In genomic region chr12:52671436-52671835, GRCm38 (mm10) we compare ENCODE assay signal across 8 mouse cellular contexts. TPM values are rescaled to one million over a fixed set of nuclear protein-coding genes. Genes with fewer than 3 reads are reported as not detected.
DNase-seq lines count a peak whose midpoint lies in the region; ATAC-seq and TF ChIP-seq lines count a peak whose summit lies in the region.

No protein-coding gene starts in this region.

- DNase-seq in brain, embryonic 14.5 days (ENCODE audit: low read depth), result peak; percentile 87
- DNase-seq in gastrocnemius, postnatal 4 days (ENCODE audit: low spot score in 2 of 2), result peak; percentile 23 to 48
- peak; percentile 74 for DNase-seq in limb, embryonic 14.5 days (ENCODE audit: low spot score)
- DNase-seq in thymus, adult 2 months, result no peak
- DNase-seq in cerebellum, adult 9-11 months, result no peak

- WGBS in intestine, embryonic 15.5 days, result 15% methylated on average over 7 of the region's 7 CpGs
- 25% methylated on average over 7 of the region's 7 CpGs for WGBS in intestine, postnatal 0 days
- WGBS in limb, embryonic 14.5 days, result 12% methylated on average over 7 of the region's 7 CpGs
- WGBS in thymus, adult 2 months, result 93% methylated on average over 7 of the region's 7 CpGs

- peaks cover 5% of the 10 kb centered on the region; the same call in 1 of the 2 replicates for H3K4me1 ChIP-seq in intestine, embryonic 15.5 days (replicated peaks)
- no peaks in the 10 kb centered on the region for H3K4me1 ChIP-seq in intestine, postnatal 0 days (replicated peaks; ENCODE audit: control insufficient read depth, insufficient read depth, low read length)
- peaks cover 18% of the 10 kb centered on the region for H3K4me1 ChIP-seq in limb, embryonic 14.5 days (ENCODE audit: control insufficient read depth, insufficient read depth, low read length)
- H3K4me1 ChIP-seq in thymus, adult 2 months (replicated peaks; ENCODE audit: control insufficient read depth, insufficient read depth, low read length), result no peaks in the 10 kb centered on the region

- no peak overlapping the region for H3K4me2 ChIP-seq in intestine, embryonic 15.5 days (replicated peaks)
- no peak overlapping the region for H3K4me2 ChIP-seq in intestine, postnatal 0 days (replicated peaks; ENCODE audit: low read depth)
- H3K4me2 ChIP-seq in limb, embryonic 14.5 days (replicated peaks; ENCODE audit: low read depth, low read length, severe bottlenecking), result peak overlapping the region; percentile 17; the same call in 1 of the 2 replicates

- TF ChIP-seq CTCF in intestine, postnatal 0 days (IDR thresholded peaks at IDR 0.05; ENCODE audit: low read depth), result no peak
- no peak for TF ChIP-seq CTCF in brain, embryonic 14.5 days (IDR thresholded peaks at IDR 0.05; ENCODE audit: borderline replicate concordance, extremely low read depth, insufficient read depth, insufficient read length)
- no peak for TF ChIP-seq CTCF in thymus, adult 2 months (IDR thresholded peaks at IDR 0.05; ENCODE audit: borderline replicate concordance, control insufficient read depth, extremely low read depth, insufficient read depth, low read length, poor library complexity)

- H3K4me3 ChIP-seq in intestine, embryonic 15.5 days (replicated peaks), result no peak overlapping the region
- no peak overlapping the region for H3K4me3 ChIP-seq in intestine, postnatal 0 days (ENCODE audit: low read depth, low read length)
- H3K4me3 ChIP-seq in limb, embryonic 14.5 days (replicated peaks; ENCODE audit: low read length), result no peak overlapping the region
- H3K4me3 ChIP-seq in thymus, adult 2 months (ENCODE audit: control insufficient read depth, insufficient read depth, low read length), result no peak overlapping the region

- H3K27me3 ChIP-seq in intestine, embryonic 15.5 days (replicated peaks), result no peaks in the 10 kb centered on the region
- H3K27me3 ChIP-seq in intestine, postnatal 0 days (replicated peaks; ENCODE audit: control insufficient read depth, insufficient read depth, low read length), result no peaks in the 10 kb centered on the region
- H3K27me3 ChIP-seq in limb, embryonic 14.5 days (ENCODE audit: control insufficient read depth, insufficient read depth, low read length), result no peaks in the 10 kb centered on the region
- H3K27me3 ChIP-seq in thymus, adult 2 months (ENCODE audit: control insufficient read depth, insufficient read depth, low read length), result no peaks in the 10 kb centered on the region

- no peaks in the 10 kb centered on the region for H3K9me3 ChIP-seq in intestine, embryonic 15.5 days
- no peaks in the 10 kb centered on the region for H3K9me3 ChIP-seq in intestine, postnatal 0 days (ENCODE audit: control insufficient read depth)
- no peaks in the 10 kb centered on the region for H3K9me3 ChIP-seq in limb, embryonic 14.5 days (ENCODE audit: control insufficient read depth, low read length)

- no peak for TF ChIP-seq POLR2A in brain, embryonic 14.5 days (IDR thresholded peaks at IDR 0.05; ENCODE audit: borderline replicate concordance, extremely low read depth, insufficient read depth, insufficient read length, poor library complexity, severe bottlenecking)
- TF ChIP-seq POLR2A in limb, embryonic 14.5 days (IDR thresholded peaks at IDR 0.05; ENCODE audit: borderline replicate concordance, extremely low read depth, insufficient read depth, insufficient read length), result no peak
- no peak for TF ChIP-seq POLR2A in thymus, adult 2 months (IDR thresholded peaks at IDR 0.05; ENCODE audit: control insufficient read depth, extremely low read depth, insufficient read depth, low read length, poor library complexity)

- no peak overlapping the region for H3K9ac ChIP-seq in intestine, embryonic 15.5 days
- no peak overlapping the region for H3K9ac ChIP-seq in intestine, postnatal 0 days (ENCODE audit: low read depth, low read length)
- H3K9ac ChIP-seq in limb, embryonic 14.5 days (ENCODE audit: low read depth, low read length, severe bottlenecking), result no peak overlapping the region

- H3K27ac ChIP-seq in intestine, embryonic 15.5 days, result no peak overlapping the region
- H3K27ac ChIP-seq in intestine, postnatal 0 days (ENCODE audit: low read depth, low read length), result no peak overlapping the region
- H3K27ac ChIP-seq in limb, embryonic 14.5 days (replicated peaks; ENCODE audit: low read depth, low read length), result no peak overlapping the region
- H3K27ac ChIP-seq in thymus, adult 2 months (ENCODE audit: control insufficient read depth, insufficient read depth, low read length), result no peak overlapping the region

- no peaks in the 10 kb centered on the region for H3K36me3 ChIP-seq in intestine, embryonic 15.5 days
- H3K36me3 ChIP-seq in intestine, postnatal 0 days (ENCODE audit: control insufficient read depth, insufficient read depth), result no peaks in the 10 kb centered on the region
- H3K36me3 ChIP-seq in limb, embryonic 14.5 days (ENCODE audit: control insufficient read depth, insufficient read depth, low read length), result no peaks in the 10 kb centered on the region
- no peaks in the 10 kb centered on the region for H3K36me3 ChIP-seq in thymus, adult 2 months (ENCODE audit: control insufficient read depth, insufficient read depth, low read length)

- ATAC-seq in intestine, embryonic 15.5 days, result 0 out of 2 replicates have a peak, but pooled peaks have one; percentile 45
- no peak for ATAC-seq in intestine, postnatal 0 days
- ATAC-seq in limb, embryonic 14.5 days (ENCODE audit: low FRiP score, low read depth), result peak; percentile 88
- no peak for ATAC-seq in megakaryocyte-erythroid progenitor cell, adult 5-6 weeks (replicated peaks; ENCODE audit: low FRiP score, low TSS enrichment, poor library complexity, severe bottlenecking)

RNA-seq across cellular contexts. Expression of gene Akap6, which starts 27.7 kb away (rescaled TPM):
- polyA plus RNA-seq in intestine, embryonic 15.5 days (2015; fragmentation: Nextera tagmentation; extraction: Ambion mirVana), result 1.9 and 2.1 TPM in 2 replicates
- 0.73 and 1.1 TPM in 2 replicates for polyA plus RNA-seq in intestine, postnatal 0 days (2015; fragmentation: Nextera tagmentation; extraction: Ambion mirVana)
- polyA plus RNA-seq in brain, embryonic 14.5 days (2012; rRNA removed), result 14.5 and 26.0 TPM in 2 replicates
- 10 to 100 TPM; 58.8 to 60.4 TPM for total RNA-seq in gastrocnemius, postnatal 4 days (2021)
- 1.2 and 1.4 TPM in 2 replicates for polyA plus RNA-seq in limb, embryonic 14.5 days (2012; rRNA removed)
- 1.6 and 2.0 TPM in 2 replicates for polyA plus RNA-seq in limb, embryonic 14.5 days (2014; fragmentation: Nextera tagmentation; extraction: Ambion mirVana)
- 0.13 TPM in 1 of 2 replicates, not detected in the other for total RNA-seq in megakaryocyte-erythroid progenitor cell, adult 5-6 weeks (2014; fragmentation: Nextera tagmentation)
- 0.15 and 0.52 TPM in 2 replicates for total RNA-seq in megakaryocyte-erythroid progenitor cell, adult 5-6 weeks (2017)
- 0.15 and 0.78 TPM in 2 replicates for polyA plus RNA-seq in thymus, adult 2 months (2012; rRNA removed)

Comparison
In these comparisons a context has a peak if more than half of its experiments do, and no peak if none do; other contexts are left out.
1. ATAC-seq: peak in intestine, embryonic 15.5 days (single experiment) and limb, embryonic 14.5 days (single experiment); none in intestine, postnatal 0 days (single experiment) and megakaryocyte-erythroid progenitor cell, adult 5-6 weeks (single experiment).
2. DNase-seq: peak in brain, embryonic 14.5 days (single experiment), gastrocnemius, postnatal 4 days (2 of 2) and limb, embryonic 14.5 days (single experiment); none in thymus, adult 2 months (single experiment) and cerebellum, adult 9-11 months (single experiment).